Mouse (Mus musculus) cerebellum, adult 2 months (tissue): ENCODE results near the gene Slc51b.

Experiments used
- CTCF ChIP-seq: fragments of 200-500 bp; IDR thresholded peaks from 2 replicates; pipeline ENCODE4 v1.5.1; 2011; ENCODE audit warnings: low read depth, mild to moderate bottlenecking, control low read depth, low read length, moderate library complexity, borderline replicate concordance; ENCODE audit not compliant: insufficient read depth
- POLR2A ChIP-seq: fragments of 200-500 bp; IDR thresholded peaks from 2 replicates; pipeline ENCODE4 v1.6.1; 2011; ENCODE audit warnings: low read length, control low read depth, borderline replicate concordance; ENCODE audit not compliant: insufficient read depth

- no peak for TF ChIP-seq CTCF
- TF ChIP-seq POLR2A: no peak
Measured at GRCm38 (mm10) chr9:65427511-65427910, 4.8 kb upstream of the Slc51b start.
